Mouse (Mus musculus): ENCODE results near the gene Rom1.

DNA sequence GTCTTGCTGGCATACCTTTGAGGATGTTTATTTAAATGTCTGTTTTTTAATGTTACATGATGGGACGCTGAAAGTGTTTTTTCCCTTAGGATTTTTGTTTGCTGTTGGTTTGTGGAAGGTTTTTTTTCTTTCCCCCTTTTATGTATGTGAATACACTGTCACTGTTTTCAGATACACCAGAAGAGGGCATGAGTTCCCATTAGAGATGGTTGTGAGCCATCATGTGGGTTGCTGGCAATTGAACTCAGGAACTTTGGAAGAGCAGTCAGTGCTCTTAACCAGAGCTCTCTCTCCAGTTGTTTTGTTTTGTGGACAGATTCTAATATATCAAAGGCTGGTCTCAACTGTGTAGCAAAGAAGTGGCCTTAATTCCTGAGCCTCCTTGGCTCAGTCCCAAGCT lies 45.5 kb upstream of the Rom1 start:
- TF ChIP-seq CTCF (IDR thresholded peaks at IDR 0.05; ENCODE audit: low read depth, low read length) (no peak), POLR2A (IDR thresholded peaks at IDR 0.05; ENCODE audit: extremely low read depth, insufficient read depth, low read length) (no peak)
